Mouse (Mus musculus) urinary bladder, adult 2 months (tissue): ENCODE data around the gene Mettl7a2. TPM values are rescaled to one million over a fixed set of nuclear protein-coding genes. Genes with fewer than 3 reads are reported as not detected.
"Not testable (repeated sequence)": the region's sequence is repeated elsewhere in the genome, so short reads cannot be mapped to it uniquely, and the experiment has no call there.

Experiments
- DNase-seq: peaks from one replicate; pipeline ENCODE4 v3.0.0; 2022; ENCODE audit warnings: low spot score
- polyA plus RNA-seq: library from polyadenylated mRNA; depleted of rRNA; stranded (reverse); fragments of >200 nt; gene quantifications from 2 replicates; pipeline ENCODE4 v1.2.3, GENCODE M21; 2012; rRNA removed

The Mettl7a2 gene
- 0.04 TPM in 1 of 2 replicates, not detected in the other for polyA plus RNA-seq

DNA sequence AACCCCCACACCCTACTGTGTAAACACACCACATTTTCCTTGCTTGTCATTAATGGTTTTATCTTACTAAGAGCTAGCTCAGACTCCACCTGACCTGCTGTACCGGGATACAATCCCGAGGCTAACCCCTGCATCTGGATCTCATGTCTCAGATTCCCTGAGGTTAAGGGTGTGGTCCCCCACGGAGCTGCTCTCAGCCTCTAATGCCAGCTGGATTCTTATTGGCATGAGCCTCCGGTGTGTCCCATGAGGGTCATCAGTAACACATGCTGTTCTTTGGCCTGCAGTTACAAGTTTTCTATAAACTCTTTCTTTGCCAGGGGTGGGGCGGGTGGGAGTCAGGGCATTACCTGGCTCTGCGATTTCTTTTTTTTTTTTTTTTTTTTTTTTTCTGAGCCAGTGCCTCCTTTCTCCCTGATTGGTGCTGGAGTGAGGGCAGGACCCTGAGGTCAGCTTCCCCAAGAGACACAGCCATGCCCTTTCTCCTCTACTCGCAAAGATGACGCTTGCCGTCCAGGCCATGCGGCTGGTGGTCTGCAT lies at the start of gene Mettl7a2, which contains the start of gene Methig1:
TSS of gene Mettl7a2 (plus strand) at position 490 of the 540 bp plus-strand sequence.
TSS of gene Methig1 (plus strand) at position 439 of the 540 bp plus-strand sequence.
- no peak for DNase-seq

DNA sequence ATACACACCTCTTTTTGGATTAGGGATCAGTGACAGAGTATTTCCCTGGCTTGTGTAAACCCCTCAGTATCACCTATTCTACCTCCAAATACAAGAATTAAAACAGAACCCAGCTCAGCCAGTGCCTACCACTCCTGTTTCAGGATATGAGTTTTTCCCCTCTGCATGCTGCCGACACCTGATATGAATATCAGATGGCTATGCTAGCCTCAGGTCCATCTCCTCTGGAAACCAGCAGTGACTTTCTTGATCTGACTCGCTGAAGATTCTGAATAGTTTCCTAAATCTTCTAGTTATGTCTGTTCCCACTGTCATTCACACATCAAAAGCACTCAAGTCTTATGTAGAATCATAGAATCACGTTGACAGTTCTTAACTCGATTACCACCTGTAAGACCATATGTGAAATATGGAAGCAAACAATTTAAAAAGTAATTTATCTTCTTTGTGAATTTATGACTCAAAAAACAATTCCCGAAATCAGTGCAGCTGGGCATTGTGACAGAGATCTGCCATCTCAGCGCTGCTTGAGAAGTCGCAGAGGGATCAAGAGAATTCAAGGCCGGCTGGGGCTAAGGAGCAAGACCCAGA lies 49.5 kb upstream of the Mettl7a2 start:
- DNase-seq: no peak

DNA sequence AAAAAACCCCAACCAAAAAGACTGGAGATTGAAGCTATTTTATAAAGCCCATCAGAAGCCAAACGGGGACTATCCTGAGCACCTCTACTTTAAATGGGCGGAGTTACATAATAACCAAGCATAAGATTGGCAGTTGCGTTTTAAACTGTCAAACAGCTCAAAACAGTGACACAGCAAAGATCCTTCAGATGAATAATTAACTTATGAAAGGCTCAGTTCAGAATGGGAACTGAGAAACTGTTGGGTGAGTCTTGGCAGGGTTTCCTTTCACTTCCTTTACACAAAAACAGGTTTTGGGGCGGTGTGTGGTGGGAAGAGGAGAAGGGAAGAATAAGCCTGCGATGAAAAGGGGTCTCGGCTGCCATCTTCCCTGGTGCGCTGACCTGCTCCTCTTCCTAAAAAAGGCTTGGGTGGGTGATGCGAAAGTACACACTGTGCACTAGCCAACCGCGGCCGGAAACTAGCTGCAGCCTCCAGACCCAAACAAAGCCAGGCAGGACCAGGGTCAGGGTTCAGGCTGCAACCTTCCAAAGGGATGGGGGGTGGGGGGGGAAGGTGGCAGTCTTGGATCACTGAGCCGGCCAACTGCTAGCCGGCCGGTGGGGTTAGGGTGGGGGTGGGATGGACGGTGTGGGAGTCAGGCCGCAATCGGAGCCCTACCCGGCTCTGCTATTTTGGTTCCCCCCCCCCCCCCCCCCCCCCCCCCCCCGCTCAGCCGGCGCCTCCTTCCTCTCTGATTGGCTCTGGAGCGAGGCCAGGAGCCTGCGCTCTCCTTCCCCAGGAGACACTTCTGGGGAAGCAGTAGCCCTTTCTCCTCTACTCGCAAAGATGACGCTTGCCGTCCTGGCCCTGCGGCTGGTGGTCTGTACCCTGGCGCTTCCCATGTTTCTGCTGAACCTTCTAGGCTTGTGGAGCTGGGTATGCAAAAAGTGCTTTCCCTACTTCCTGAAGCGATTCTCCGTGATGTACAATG lies 48.7 kb upstream of the Mettl7a2 start, which contains the start of gene Mettl7a1:
TSS of gene Mettl7a1 (plus strand) at position 122 of the 973 bp plus-strand sequence.
- peak; percentile 76 for DNase-seq

DNA sequence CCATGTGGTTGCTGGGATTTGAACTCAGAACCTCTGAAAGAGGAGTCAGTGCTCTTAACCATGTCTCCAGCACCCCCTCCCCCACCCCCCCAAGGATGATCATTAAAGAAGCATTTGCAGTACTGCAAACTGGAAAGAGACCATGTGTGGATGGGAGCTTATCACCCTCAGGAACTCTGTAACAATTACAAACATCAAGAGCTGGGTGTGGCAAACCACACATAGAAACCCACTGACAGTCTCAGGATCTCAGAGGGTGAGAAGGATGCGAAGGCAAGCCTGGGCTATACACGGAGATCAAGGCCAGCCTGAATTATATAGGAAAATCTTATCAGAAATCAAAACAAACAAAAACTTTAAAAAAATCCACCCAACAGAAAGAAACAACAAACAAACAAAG lies 46.8 kb upstream of the Mettl7a2 start:
- DNase-seq: no peak

DNA sequence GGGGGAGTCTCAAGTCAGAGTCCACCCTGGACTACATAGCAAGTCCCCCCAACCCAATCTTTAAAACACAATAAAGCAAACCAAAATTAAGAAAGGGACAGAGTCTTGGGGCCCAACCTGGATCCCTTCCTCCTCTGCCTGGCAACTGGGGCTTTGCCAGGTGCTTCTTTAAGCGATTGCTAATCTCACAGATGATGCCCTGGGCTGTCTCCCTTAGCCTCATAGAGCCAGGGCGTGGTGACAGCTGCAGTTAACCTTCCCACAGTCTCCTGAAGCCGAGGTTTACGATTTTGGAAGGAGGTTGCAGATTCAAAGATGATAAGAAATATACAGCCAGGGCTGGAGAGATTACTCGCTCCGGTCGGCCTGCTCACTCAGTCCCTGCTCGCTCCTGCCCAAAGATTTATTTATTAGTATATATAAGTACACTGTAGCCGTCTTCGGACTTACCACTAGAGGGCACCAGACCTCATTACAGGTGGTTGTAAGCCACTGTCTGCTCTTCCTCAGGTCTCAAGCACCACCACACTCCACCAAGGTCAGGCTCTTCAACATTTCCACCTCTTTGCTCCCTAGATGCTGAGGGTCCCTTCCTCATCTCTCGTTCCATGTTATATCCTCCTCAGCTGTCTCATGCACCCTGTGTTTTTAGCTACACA lies 45.4 kb upstream of the Mettl7a2 start:
- not testable (repeated sequence) for DNase-seq

DNA sequence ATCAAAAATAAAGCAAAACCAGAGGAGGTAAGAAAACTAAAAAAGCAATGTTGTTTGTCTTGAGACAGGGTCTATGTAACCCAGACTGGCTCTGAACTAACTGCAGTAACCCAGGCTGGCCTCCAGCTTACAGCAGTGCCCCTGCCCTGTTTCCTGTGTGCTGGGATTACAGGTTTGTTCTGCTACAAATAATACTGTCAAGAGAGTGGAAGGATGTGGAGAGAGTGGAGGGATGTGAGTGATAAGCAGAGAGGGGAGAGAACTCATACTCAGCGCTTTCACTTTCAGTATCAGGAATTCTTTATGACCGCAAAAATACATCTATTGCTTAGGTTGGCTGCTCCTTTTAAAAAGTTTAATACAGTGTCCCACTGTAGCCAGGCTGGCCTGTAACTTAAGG lies 40.7 kb upstream of the Mettl7a2 start:
- DNase-seq: no peak

DNA sequence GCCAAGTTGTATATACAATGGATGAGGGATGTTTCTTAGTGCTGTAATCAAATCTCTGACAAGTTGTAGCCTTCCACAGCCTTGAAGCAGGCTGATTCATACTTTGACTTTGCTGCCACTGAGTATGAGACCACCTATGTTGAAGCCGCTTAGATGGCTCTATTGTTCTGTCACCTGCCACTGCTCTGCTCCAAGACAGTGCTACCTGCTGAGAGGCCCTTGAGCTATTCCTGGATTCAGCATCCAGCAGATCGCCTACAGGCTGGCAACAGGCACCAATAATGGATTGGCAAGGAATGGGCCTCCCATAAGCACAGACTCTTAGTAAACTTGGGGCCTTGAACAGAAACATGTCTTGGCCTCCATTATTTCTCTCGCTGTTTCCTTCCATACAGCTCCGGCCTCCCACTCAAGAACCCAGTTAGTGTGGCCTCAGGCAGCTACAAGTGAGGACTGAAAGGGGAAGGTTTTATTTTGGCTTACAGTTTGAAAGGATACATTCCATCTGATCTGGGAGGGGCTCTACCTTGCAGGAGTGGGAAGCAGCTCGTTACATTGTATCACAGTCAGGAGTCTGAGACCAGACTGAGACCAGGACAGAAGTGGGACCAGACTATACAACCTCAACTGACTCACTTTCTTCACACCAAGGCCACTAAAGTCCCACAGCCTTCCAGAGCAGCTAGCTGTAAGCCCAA lies 38.4 kb upstream of the Mettl7a2 start:
- no peak for DNase-seq

DNA sequence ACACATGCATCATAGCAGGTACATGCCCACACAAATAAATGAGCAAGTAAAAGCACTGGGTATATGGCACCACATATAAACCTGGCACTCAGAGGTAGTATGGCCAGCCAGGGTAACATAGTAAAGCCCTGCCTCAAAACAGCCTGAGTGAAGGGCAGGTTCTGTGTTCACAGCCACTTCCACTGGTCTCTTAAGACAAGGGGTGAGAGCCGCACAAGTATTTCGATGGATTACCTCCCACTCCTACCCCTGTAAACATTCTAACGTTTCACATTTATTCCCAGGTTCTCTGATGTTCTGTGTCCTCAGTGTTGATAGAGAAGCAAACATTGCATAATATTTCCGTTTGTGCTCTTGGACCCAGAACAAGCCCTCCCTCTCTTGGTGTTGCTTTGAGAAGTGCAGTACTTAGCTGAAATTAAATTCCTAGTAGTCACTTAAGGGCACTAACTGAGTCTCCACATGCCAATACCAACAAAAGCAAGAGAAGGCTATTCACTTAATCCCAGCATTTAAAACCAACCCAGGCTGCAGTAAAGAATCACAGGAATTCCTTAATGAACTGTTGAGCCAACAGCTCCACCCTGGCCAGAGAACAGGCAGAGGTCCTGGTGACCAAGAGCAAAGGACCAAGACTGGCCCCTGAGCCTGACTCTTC lies 34.9 kb upstream of the Mettl7a2 start:
- not testable (repeated sequence) for DNase-seq

DNA sequence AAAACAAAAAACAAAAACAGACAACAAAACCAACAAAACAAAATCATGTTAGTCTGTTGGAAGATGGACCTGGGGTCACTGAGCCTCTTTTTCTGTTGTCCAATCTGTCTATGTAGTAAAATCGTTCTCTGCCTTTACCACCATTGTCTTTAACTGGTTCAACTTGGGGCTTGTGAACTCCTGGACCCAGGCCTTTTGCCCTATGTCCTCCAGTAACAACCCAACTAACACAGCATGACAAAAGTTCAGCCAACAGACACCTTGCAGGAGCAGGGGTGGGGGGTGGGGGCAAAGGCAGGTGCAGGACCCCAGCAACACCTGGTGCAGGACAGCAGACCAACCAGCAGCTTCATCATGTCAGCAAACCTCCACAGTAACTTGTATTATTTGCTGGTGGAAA lies 33.1 kb upstream of the Mettl7a2 start:
- no peak for DNase-seq

DNA sequence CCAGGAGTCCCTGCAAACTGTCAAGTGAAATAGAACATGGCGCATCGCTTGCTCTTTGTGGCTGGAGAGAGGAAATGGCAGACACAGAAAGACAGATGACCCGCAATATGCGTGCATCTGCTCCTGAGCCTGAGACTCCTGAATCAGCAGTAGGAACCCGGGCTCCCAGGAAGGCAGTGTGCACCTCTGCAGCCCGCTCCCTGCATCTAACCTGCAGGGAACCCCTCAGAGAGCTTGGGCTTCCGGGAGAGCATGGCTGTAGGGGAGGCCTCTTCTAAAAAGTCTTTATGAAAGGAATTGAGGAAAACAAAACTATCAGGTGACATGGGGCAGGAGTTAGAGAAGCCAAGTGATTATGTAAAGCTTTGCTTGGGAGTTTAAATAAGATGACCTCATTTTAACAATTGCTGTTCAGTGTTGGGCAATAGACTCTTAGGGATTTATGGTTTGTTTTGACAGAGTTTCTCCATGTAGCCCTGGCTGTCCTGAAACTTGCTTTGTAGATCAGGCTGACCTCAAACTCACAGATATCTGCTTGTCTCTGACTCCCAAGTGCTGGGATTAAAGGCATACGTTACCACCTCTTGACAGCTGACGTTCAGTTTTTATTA lies 32.6 kb upstream of the Mettl7a2 start:
- DNase-seq: no peak

DNA sequence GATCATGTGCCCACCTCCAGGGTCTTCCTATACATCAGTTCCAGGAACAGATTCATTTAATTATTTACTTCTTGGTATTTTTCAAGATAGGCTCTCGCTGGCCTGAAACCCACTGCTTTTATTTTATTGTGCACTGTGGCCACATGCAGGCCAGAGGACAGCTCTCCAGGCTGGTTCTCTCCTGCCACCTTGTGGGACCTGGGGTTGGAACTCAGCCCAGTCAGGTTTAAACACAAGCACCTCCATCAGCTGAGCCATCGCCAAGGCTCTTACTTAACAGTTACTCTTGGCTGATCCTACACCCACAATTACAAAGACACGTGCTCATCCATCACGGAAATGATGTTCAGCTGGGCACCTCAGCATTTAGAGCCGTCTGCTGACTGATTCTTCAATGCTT lies 31.9 kb upstream of the Mettl7a2 start:
- peak; percentile 31 for DNase-seq

DNA sequence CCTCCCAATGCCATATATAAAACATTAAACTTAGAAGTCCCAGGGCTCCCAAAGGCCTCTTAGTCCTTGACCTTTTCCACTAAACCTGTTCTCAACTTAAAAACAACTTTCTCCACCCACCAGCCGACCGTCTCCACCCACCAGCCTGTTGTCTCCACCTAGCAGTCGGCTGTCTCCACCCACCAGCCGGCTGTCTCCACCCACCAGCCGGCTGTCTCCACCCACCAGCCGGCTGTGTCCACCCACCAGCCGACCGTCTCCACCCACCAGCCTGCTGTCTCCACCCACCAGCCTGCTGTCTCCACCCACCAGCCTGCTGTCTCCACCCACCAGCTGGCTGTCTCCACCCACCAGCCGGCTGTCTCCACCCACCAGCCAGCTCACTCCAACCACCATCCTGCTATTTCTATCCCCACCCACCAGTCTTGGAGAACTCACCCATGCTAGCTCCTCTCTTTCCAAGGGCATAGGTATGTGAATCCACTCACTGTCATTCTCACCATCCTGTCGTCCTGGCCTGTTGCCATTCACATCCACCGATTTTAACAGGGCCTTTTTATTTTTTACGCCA lies 28.9 kb upstream of the Mettl7a2 start:
- no peak for DNase-seq

DNA sequence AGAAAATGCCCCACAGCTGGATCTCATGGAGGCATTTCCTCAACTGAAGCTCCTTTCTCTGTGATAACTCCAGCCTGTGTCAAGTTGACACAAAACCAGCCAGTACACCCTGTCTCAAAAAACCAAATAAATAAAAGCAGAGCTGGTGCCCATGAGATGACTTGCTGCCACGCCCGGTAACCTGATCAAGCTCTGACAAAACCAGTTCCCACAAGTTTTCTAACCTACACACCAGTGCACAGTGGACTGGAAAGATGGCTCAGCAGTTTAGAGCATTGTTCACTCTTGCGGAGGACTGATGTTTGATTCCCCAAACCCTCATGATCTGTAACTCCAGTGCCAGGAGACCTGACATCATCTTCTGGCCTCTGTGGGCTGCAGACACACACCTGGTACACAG lies 27.8 kb upstream of the Mettl7a2 start:
- no peak for DNase-seq

DNA sequence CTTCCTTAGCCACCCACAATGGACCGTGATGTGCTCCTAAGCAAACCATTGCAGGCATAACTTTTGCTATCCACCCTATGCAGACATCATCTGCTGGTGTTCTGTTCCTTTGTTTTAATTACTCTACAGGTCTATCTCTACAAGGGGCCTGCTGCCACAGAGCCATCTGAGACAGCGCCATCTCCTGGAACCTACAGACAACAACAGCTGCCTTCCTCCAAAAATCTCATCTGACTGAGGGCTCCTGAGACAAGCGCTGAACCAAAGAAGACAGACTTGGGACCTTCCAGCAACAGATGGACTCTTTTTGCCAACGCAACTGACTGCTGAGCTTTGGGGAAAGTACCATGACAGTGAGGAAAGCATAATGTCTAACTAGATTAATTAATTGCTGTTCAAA lies 24.9 kb upstream of the Mettl7a2 start:
- not testable (repeated sequence) for DNase-seq

DNA sequence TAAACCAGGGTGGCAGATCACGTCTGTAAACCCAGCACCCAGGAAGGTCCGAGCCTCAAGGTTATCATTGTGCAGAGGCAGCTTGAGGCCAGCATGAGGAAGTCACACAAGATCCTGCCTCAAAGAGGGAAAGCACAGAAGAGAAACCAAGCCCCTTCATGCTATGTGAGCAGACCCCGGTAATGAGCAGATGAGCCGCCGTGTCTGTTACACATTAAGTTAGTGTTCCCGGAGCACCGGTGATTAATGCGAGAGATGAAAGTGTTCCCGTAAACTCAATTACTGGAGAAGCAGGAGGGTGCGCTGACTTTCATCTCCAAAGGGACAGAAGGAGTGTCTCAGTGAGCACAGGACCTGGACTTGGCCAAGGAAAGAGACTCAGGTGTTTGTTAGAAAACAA lies 23.7 kb upstream of the Mettl7a2 start:
- DNase-seq: not testable (repeated sequence)

DNA sequence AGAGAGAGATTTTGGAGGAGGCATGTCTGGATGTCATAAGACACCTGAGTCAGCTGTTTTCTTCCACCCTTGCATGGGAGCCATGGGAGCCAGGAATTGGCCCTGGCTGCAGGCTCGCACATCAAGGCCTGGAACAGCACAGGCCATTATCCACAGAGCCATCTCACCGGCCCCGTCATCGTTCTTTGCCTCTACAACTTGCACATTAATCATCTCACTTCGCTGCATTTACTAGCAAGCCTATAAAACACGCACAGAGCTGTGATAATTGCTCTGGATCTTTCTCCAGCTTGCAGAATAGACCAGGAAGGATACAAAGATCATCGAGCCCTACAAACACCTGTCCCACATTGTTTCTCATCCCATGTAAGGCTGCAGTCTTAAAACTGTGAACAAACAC lies 22.3 kb upstream of the Mettl7a2 start:
- DNase-seq: no peak

DNA sequence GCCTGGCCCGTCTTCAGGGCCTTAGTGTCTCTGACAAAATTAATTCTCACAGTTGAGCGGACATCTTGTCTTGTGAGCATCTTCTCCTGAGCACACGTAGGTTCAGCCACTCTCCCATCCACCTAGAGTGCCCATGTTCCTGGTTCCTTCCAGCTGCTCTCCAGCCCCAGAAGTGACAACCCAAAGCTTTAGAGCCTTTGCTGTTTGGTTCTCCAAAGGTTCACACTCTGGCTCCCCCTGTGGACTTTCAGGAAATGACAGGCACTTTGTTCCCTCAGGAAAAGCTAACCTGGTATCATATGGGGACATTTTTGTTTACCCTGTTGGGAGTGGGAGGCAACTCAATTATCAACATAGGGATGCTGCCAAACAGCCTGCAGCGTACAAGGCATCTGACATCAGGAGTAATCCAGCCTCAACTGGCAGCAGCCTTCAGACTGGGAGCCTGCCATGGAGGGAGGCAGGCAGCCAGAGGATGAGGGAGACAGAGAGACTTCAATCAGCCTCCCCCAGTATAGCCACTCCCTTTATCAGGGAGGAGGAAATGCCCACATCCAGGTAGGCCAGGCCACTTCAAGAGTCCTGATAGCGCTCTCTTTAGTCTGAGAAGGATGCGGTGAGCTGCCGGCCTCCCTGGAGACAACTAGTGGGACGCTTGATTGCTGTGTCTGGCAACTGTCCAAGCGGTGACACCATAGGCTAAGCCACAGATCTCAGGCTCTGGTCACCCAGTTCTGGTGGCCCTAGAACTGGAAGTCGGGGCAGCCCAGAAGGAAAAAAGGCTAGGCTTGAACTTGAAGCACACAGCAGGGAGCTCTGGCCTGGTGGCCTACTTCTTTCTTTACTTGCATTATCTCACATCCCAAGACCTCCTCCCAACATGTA lies 20.7 kb upstream of the Mettl7a2 start:
- not testable (repeated sequence) for DNase-seq

DNA sequence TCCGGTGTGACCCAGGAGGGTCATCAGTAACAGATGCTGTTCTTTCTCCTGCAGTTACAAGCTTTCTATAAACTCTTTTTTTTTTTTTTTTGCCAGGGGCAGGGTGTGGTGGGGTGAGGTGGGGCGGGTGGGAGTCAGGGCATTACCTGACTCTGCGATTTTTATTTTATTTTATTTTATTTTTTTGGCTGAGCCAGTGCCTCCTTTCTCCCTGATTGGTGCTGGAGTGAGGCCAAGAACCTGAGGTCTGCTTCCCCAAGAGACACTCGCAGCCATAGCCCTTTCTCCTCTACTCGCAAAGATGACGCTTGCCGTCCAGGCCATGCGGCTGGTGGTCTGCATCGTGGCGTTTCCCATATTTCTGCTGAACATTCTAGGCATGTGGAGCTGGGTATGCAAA lies 18.4 kb upstream of the Mettl7a2 start, which contains the start of gene Mettl7a3:
TSS of gene Mettl7a3 (plus strand) at position 301 of the 400 bp plus-strand sequence.
- DNase-seq: no peak

DNA sequence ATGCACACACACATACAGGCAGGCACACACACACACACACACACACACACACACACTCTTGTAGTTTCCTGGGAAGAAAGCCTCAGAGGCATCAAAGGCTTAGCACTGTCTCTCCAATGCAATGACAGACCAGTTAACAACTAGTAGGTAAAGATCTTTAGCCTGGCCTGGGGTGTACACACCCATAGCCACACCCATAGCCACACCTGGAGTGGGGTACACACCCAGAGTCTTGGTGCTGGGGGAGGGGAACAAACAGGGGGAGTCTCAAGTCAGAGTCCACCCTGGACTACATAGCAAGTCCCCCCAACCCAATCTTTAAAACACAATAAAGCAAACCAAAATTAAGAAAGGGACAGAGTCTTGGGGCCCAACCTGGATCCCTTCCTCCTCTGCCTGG lies 15.7 kb upstream of the Mettl7a2 start:
- not testable (repeated sequence) for DNase-seq
